Mouse (Mus musculus) gastrocnemius, postnatal 36 days (tissue): ENCODE data around the gene Chkb. TPM values are rescaled to one million over a fixed set of nuclear protein-coding genes. Genes with fewer than 3 reads are reported as not detected.

Source experiments
- DNase-seq, 2 experiments: peaks; one replicate each; pipeline ENCODE4 v3.0.0; 2022
- intact Hi-C: fragments of 180-260 bp; cut with DNase I; formaldehyde crosslinking; loops from one replicate; pipeline ENCODE4 v1.15.1; 2025
- total RNA-seq, 2 experiments: library from RNA; stranded (reverse); gene quantifications; 2 replicates each; pipeline ENCODE4 v1.2.3; 2021

The Chkb gene
- total RNA-seq, 2 experiments from 2014 or later = 20.8 to 30.0 TPM

- intact Hi-C loops = no loop called here
- DNase-seq = no peak
Measured at GRCm38 (mm10) chr15:89406691-89407090, 23.0 kb downstream of the Chkb start.

DNA sequence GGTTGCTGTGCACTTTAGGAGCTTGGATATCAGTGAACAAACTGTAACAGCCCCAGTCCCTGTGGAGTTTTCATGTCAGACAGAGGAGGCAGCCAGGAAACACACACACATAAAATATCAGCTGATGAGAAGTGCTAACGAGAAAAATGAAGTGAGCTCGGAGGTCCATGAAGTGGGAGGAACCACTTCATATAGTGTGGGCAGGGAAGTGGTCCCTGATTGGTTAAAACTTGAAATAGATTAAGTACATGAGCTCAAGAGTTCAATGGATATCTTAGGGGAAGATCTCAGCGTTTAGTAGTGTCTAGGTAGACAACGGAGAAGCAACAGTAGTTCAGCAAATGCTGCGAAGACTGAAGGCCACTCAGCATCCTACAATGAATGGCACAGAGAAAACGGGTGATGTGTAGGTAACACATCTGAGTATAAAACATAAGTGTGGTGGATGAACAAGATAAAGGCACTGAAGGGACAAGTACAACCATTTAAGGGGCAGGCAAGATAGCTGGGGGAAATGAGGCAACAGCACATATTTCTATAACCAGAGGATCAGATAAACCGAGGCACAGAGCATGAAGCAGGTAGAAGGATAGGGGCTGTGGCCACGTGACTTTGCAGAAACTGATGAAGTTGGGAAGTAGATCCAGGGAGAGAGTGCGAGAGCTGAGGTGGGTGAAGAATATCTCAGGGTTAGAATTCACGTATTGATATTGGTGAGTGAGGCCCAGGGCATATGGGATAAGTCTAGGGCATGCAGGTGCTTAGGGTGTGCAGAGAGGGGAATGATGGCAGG is 24.7 kb downstream of the Chkb start:
- DNase-seq = no peak
- intact Hi-C loops = no loop called here

DNA sequence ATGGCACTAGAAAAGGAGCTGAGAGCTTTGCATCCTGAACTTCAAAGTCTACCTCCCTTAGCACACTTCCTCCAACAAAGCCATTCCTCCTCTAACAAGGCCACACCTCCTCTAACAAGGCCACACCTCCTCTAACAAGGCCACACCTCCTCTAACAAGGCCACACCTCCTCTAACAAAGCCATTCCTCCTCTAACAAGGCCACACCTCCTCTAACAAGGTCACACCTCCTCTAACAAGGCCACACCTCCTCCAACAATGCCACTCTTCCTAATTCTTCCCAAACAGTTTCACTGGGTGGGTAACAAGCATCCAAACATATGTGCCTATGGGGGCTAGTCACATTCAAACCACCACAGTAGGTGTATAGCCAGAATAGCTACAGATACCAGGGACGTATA is 27.2 kb downstream of the Chkb start:
- intact Hi-C loops = no loop called here
- DNase-seq = no peak

- DNase-seq = no peak
- intact Hi-C loops = no loop called here
Measured at GRCm38 (mm10) chr15:89399716-89400115, 30.0 kb downstream of the Chkb start.

GRCm38 (mm10) chr15:89398146-89398545 is 31.6 kb downstream of the Chkb start:
- DNase-seq = no peak
- intact Hi-C loops = no loop called here

GRCm38 (mm10) chr15:89396883-89397282 is 32.8 kb downstream of the Chkb start:
- intact Hi-C loops = no loop called here
- no peak for DNase-seq

DNA sequence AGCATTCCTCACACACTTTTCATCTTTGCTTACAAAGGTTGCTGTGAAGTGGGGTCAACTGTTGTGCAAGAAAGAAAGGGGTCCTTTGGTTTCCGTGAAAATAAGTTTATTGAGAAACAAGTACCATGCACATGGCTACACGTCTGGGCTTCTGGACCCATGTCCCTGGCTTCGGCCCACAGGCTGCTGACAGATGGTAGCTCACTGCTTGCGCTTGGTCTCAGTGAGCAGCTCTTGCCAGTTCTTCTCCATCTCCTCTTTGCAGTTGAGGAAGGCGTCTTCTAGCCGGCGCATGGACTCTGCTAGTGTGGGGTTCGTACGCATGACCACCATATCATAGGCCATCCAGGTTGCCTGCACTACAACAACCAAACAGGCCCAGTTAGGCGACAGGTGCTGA is 39.6 kb downstream of the Chkb start:
- DNase-seq = no peak
- intact Hi-C loops = no loop called here

DNA sequence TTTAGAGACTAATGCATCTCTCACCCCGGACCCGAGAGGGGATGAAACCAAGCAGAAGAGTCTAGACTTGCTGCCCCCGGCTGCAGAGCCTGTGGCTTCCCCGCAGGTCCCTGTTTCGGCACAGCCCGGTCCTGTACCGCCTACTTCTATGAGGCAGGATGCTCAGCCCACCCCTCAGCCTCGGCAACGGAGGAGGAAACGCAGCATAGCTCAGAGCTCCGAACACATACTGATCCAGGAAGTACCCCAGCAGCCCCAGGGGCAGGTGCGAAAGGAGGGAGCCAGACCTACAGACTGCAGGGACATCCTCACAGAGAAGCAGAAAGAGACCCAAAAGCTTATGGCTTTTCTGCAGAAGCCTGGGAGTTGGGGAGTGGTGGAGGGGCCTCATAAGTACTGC is 42.6 kb downstream of the Chkb start:
- no peak for DNase-seq
- intact Hi-C loops = no loop called here

- DNase-seq = no peak
- intact Hi-C loops = no loop called here
Measured at GRCm38 (mm10) chr15:89384617-89385016, 45.1 kb downstream of the Chkb start, which contains the start of gene Klhdc7b. Gene Klhdc7b, plus strand, starts transcription at chr15:89384917.

GRCm38 (mm10) chr15:89379429-89379828 is 50.3 kb downstream of the Chkb start:
- no peak for DNase-seq
- intact Hi-C loops = no loop called here

- intact Hi-C loops = no loop called here
- DNase-seq = no peak
Measured at GRCm38 (mm10) chr15:89378831-89379401, 50.8 kb downstream of the Chkb start, which contains the start of gene Odf3b. Gene Odf3b, minus strand, starts transcription at chr15:89379282.

DNA sequence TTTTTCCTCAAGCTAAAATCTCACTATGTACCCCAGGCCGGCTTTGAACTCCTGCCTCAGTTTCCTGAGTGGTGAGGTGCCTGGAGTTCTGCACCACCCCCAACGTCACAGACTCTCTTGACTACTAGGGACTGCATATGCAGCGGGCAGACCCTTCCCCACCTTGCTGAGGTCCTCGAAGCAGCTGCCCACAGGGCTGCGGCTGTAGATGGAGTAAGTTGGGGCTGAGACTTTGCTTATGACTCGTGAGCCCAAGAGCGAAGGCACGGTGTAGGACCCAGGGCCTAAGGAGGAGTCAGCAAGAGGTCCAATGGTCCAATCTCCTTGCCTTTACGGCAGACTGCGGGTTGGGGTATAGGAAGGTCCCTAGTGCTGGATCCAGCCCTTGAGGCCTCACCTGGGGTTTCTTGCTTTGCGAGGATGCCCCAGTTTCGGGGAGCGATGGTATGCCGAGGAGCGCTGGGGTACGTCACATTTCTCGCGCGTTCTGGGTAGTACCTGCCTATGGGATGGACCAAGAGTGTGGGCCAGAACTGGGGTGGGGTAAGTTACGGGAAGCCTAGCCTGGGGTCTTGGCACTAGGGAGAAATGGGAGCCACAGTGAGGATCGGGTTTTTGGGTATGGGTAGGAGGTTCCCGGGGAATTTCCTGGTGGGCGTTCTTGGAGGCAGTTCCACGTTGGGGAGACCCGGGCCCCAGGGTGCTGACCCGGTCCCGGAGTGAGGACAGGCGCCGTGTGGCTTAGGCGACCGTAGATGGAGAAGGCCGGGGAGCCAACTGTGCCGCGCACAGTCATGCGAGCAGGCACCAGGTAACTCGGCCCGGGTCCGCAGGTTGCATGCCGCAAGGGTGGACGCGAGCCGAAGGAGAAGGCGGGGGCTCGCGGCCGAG is 51.5 kb downstream of the Chkb start:
- no peak for DNase-seq
- intact Hi-C loops = no loop called here

GRCm38 (mm10) chr15:89377362-89377761 is 52.3 kb downstream of the Chkb start:
- DNase-seq = no peak
- intact Hi-C loops = no loop called here

DNA sequence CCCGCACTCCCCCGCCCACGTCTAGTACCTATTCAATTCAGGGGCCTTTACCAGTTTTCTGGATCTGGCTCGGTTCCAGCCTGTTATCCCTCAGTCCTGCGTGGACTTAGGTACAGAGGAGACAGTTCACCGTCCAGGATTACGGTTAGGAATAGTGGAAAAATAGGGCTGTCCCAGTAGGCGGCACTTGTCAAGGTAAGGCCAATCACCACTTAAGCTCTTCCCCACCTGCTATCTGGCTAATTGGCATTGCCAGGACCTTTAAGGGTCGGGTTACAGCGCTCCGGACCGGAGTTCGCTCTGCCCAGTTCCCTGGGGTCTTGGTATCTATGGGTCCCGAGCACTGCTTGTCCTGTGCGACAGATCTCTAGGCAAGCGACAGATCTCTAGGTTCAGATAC is 52.8 kb downstream of the Chkb start, which contains the start of gene Tymp:
Gene Tymp, minus strand, starts transcription at position 83 of the 400 bp plus-strand sequence.
- DNase-seq = no peak
- intact Hi-C loops = no loop called here

Other genes with a start within 250 kb of the Chkb start
- 1 to 10 TPM; 8.9 to 9.6 TPM for gene Plxnb2, start 249.1 kb downstream of the Chkb start, total RNA-seq
- gene Dennd6b, start 233.4 kb downstream of the Chkb start, total RNA-seq = 1 to 10 TPM; 7.6 to 9.0 TPM
- 10 to 100 TPM; 81.0 to 85.9 TPM for gene Ppp6r2, start 218.4 kb downstream of the Chkb start, total RNA-seq
- 10 to 100 TPM; 62.0 to 62.1 TPM for gene Sbf1, start 114.6 kb downstream of the Chkb start, total RNA-seq
- gene Adm2, start 107.2 kb downstream of the Chkb start, total RNA-seq = not detected
- not detected for gene Miox, start 95.5 kb downstream of the Chkb start, total RNA-seq
- 10 to 100 TPM; 12.0 to 12.6 TPM for gene Lmf2, start 74.2 kb downstream of the Chkb start, total RNA-seq
- gene Ncaph2, start 74.2 kb downstream of the Chkb start, total RNA-seq = 10 to 100 TPM; 36.7 to 43.0 TPM
- 10 to 100 TPM; 12.0 to 19.1 TPM for gene Sco2, start 56.1 kb downstream of the Chkb start, total RNA-seq
- gene Tymp, start 52.9 kb downstream of the Chkb start, total RNA-seq = under 1 TPM; 0.35 to 0.48 TPM
- gene Odf3b, start 50.6 kb downstream of the Chkb start, total RNA-seq = under 1 TPM; 0.42 to 0.87 TPM
- not detected for gene Klhdc7b, start 45.0 kb downstream of the Chkb start, total RNA-seq
- not detected for gene Syce3, start 19.4 kb downstream of the Chkb start, total RNA-seq
- gene Cpt1b, start 4.0 kb downstream of the Chkb start, total RNA-seq = 100 to 1,000 TPM; 255 to 278 TPM
- gene C730034F03Rik, start 319 bp downstream of the Chkb start, total RNA-seq = under 1 TPM; 0.20 to 0.47 TPM
- gene Gm44502, start 212 bp downstream of the Chkb start, total RNA-seq = 1 to 10 TPM in 1 of 2 experiments, not detected in 1; 1.5 TPM
- gene Mapk8ip2, start 24.0 kb upstream of the Chkb start, total RNA-seq = under 1 TPM; 0.28 to 0.30 TPM
- gene Arsa, start 47.5 kb upstream of the Chkb start, total RNA-seq = 1 to 10 TPM; 3.0 to 3.8 TPM
- 10 to 100 TPM; 14.4 to 15.5 TPM for gene Shank3, start 69.7 kb upstream of the Chkb start, total RNA-seq
- under 1 TPM; 0.28 to 0.30 TPM for gene Acr, start 138.4 kb upstream of the Chkb start, total RNA-seq
- gene Rabl2, start 162.0 kb upstream of the Chkb start, total RNA-seq = 1 to 10 TPM; 1.8 to 3.1 TPM